Mouse (Mus musculus) E14TG2a.4 (cell line): ENCODE measurements around the gene Prss36.

Experiments
- H3K27me3 ChIP-seq: 2 replicates; pipeline ENCODE4 v1.6.1; 2014; ENCODE audit warnings: low read length, control low read depth; ENCODE audit not compliant: insufficient read depth
- H3K36me3 ChIP-seq: 2 replicates; pipeline ENCODE4 v1.6.1; 2014; ENCODE audit warnings: low read length, control low read depth; ENCODE audit not compliant: insufficient read depth
- H3K4me1 ChIP-seq: replicated peaks from 2 replicates; pipeline ENCODE4 v1.6.1; 2014; ENCODE audit warnings: low read depth, low read length, control low read depth
- H3K4me3 ChIP-seq: replicated peaks from 2 replicates; pipeline ENCODE4 v1.5.1; 2014; ENCODE audit warnings: mild to moderate bottlenecking, low read length
- H3K9me3 ChIP-seq: 2 replicates; pipeline ENCODE4 v1.6.1; 2014; ENCODE audit warnings: low read length, control low read depth
- CTCF ChIP-seq: conservative IDR thresholded peaks from 2 replicates; pipeline ENCODE4 v1.5.1; 2014; ENCODE audit warnings: low read length
- NANOG ChIP-seq: IDR thresholded peaks from 2 replicates; pipeline ENCODE4 v1.6.1; 2014; ENCODE audit warnings: borderline replicate concordance, low read length, mixed read lengths
- POU5F1 ChIP-seq: IDR thresholded peaks from 2 replicates; pipeline ENCODE4 v1.6.1; 2014; ENCODE audit warnings: low read length, borderline replicate concordance

Gene Prss36

DNA sequence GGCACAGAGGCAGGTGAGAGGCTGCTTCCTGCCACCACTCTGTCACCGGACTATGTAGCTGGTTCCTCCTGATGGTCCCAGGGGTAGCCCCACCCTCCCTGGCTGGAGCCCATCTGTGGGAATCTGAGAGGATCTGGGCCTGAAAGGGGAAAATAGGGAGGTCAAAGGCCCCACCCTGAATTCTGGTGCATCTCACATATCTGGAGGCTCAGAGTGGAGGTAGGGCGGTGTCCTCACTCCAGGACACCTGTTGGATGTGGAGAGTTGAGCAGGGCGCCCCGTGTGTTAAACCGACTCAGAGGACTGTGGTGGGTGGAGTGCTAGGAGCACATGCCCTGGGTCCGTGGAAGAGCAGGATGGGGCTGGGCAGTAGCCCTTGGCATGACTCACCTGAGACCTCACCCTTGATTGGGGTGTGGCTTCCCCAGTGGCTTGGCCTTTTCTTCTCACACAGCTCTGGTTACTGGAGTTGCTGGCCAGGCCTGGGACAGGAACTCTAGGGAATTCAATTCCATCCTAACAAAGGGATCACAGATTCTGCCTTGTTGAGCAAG is at the start of gene Prss36:
Gene Prss36, minus strand, starts transcription at position 256 of the 554 bp plus-strand sequence.
- no peaks in the 10 kb centered on the region for H3K36me3 ChIP-seq
- TF ChIP-seq POU5F1 (no peak), NANOG (no peak), CTCF (no peak)
- no peaks in the 10 kb centered on the region for H3K9me3 ChIP-seq
- H3K27me3 ChIP-seq = peaks cover 43% of the 10 kb centered on the region
- no peak within 1 kb of the TSS for H3K4me3 ChIP-seq
- peaks cover 31% of the 10 kb centered on the region for H3K4me1 ChIP-seq

DNA sequence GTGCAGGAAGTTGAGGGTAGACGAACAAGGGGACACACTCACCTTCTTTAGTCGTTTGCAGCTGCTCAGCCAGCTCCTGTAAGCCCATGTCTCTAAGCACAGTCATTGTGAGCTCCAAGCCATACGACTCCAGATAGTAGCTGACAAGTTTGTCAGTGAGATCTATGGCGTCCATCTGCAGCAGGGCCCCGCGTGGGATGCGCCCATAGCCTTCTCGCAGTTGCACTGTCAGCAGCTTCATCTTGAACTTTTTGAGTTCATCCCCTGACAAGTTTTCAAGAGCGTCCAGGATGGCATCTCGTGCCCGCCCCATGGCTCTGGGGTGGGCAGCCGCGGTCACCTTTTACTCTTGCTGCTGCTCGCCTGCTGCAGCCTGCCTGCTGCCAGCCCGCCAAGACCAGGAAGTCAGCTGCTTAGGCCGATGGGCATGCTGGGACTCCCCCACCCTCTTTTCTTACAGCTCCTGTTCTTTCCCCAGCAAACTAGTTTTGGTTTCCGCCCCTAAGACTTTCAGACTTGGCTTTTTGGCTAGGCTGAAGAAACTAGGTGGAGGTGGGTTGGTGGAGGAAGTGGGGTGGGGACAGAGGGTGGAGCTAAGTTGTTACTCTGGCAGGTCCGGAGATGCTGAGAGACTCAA is 46.9 kb upstream of the Prss36 start, which contains the start of gene Pycard:
Gene Pycard, minus strand, starts transcription at position 527 of the 637 bp plus-strand sequence.
- Histone ChIP-seq H3K4me1 (peaks cover 60% of the 10 kb centered on the region), H3K9me3 (no peaks in the 10 kb centered on the region), H3K36me3 (peaks cover 48% of the 10 kb centered on the region), H3K4me3 (peak within 1 kb of the TSS; percentile 78), H3K27me3 (no peaks in the 10 kb centered on the region)
- TF ChIP-seq NANOG (no peak), CTCF (no peak), POU5F1 (no peak)

DNA sequence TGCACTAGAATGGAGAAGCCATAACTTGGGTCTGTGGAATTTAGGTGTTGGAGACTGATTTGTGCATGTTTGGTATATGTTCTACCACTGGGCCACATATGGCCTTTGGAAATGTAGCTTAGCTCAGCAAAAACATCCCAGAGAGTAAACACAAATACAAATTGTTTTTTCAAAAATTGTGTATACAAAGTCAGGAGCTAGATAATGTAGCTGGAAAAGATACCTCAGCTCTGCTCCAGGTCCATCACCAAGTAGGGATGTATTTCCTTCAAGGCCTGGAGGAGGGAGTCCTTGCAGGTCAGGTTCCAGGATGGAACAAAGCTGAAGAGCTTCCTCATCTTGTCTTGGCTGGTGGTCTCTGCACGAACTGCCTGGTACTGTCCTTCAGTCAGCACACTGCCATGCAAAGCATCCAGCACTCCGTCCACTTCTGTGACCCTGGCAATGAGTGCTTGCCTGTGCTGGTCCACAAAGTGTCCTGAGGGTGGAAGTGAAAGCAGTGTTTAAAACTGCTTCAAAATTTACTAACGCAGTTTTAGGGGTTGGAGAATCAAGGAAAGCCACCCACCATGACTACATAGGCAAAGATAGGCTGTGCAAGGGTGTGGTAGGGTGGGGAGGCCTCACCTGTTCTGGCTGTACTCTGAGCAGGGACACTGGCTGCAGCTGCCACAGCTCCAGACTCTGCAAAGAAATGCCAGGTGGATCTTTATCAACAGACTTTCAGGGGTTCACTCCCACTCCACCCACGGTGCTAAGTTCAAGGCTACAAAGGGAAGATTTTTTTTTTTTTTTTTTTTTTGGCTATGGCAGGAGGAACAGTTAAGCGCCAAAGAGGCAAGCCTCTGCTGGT is 46.2 kb upstream of the Prss36 start:
- H3K36me3 ChIP-seq = peaks cover 56% of the 10 kb centered on the region
- H3K27me3 ChIP-seq = no peaks in the 10 kb centered on the region
- H3K9me3 ChIP-seq = no peaks in the 10 kb centered on the region
- peak overlapping the region; percentile 78 for H3K4me3 ChIP-seq
- TF ChIP-seq NANOG (no peak), CTCF (no peak), POU5F1 (no peak)
- H3K4me1 ChIP-seq = peaks cover 62% of the 10 kb centered on the region

DNA sequence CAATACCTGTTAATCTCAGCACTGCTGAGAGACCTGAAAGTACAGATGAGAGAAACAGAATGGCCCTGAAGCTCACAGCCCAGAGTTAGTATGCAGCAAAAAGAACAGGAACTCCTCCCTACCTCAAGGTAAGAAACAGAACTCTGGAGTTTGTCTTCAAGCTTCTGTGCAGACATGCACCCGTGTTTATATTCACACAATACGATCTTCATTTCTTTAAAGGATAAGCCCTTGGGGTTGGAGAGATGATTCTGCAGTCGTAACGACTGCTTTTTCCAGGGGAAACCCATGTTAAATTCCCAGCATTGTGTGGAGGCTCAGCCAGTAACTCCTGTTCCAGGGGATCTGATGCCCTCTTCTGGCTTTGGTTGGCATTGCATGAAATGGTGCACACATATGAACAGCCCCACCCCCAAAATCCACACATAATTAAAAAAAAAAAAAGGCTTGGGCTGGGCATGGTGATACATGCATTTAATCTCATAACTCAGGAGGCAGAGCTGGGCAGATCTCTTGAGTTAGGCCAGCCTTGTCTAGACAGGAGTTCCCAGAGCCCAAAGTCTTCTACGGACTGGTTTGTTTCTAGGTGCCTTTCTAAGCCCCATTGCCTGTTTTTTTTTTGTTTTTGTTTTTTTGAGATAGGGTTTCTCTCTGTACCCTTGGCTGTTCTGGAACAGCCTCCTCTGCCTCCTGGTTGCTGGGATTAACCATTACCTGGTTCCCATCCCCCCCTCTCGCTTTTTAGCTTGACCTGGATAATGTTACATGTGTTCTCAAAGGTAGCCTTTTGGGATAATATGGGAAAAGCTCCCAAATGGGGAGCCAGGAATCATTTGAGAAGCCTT is 45.3 kb upstream of the Prss36 start:
- H3K27me3 ChIP-seq = no peaks in the 10 kb centered on the region

DNA sequence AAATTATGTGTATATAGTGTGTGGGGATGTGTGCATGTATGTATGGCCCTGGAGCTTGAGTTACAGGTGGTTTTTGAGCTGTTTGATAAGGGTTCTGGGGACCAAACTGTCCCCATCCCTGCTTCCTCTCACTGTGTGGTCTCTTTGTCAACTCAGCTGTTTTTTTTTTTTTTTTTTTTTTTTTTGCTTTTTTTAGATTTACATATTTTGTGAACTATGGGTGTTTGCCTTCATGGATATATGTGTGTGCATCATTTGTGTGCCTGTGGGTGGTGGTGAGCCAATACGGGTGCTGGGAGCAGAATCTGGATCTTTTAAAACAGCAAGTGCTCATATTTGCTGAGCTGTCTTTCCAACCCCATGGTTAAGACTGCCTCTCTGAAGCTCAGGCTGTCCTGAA is 42.4 kb upstream of the Prss36 start:
- Histone ChIP-seq H3K9me3 (no peaks in the 10 kb centered on the region), H3K4me1 (peaks cover 55% of the 10 kb centered on the region), H3K27me3 (no peaks in the 10 kb centered on the region), H3K4me3 (no peak overlapping the region), H3K36me3 (peaks cover 90% of the 10 kb centered on the region)
- no peak for TF ChIP-seq POU5F1
- no peak for TF ChIP-seq CTCF
- TF ChIP-seq NANOG = no peak

More for the DNA sequence above, 45.3 kb upstream of the Prss36 start:
- Histone ChIP-seq H3K4me3 (peak overlapping the region; percentile 78), H3K9me3 (no peaks in the 10 kb centered on the region), H3K4me1 (peaks cover 66% of the 10 kb centered on the region), H3K36me3 (peaks cover 61% of the 10 kb centered on the region)
- peak; percentile 80 for TF ChIP-seq CTCF
- no peak for TF ChIP-seq POU5F1

DNA sequence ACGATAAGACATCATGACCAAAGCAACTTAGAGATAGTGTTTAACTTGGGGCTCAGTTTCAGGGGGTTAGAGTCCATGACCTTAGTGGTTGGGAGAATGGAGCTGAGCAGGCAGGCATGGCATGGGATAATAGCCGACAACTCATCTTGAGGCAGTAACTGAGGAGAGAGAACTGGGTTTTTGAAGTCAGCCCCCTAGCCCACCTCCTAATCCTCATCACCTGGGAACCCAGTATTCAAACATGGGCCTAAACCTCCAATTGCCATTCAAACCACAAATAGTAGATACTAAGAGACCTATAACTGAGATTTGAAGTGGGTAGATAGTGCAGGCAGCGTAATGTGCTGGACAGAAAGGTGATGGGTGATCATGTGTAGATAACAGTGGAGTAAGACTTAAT is 34.1 kb upstream of the Prss36 start:
- H3K27me3 ChIP-seq = no peaks in the 10 kb centered on the region
- peaks cover 12% of the 10 kb centered on the region for H3K4me1 ChIP-seq
- no peaks in the 10 kb centered on the region for H3K9me3 ChIP-seq
- peaks cover 100% of the 10 kb centered on the region for H3K36me3 ChIP-seq
- no peak overlapping the region for H3K4me3 ChIP-seq
- TF ChIP-seq CTCF (no peak), POU5F1 (no peak), NANOG (no peak)

DNA sequence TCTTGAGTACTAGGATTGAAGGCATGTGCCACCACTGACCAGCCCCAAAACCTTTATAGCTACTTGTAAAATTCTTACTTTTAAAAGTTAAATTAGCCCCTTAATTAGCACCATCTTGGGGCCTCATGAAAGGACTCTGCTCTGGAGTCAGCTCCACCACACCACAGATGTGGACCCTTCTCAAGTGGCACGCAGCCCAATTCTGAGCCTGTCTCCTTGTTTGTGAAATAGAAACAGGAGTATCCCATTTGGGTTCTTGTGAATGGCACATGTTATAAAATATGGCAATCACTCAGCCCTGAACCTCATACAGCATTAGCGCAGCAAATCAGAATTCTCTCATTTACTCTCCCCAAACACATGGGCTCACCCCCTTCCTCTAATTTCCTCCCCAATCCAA is 32.3 kb upstream of the Prss36 start:
- TF ChIP-seq NANOG = no peak
- no peak for TF ChIP-seq CTCF
- no peak for TF ChIP-seq POU5F1
- Histone ChIP-seq H3K27me3 (no peaks in the 10 kb centered on the region), H3K36me3 (peaks cover 100% of the 10 kb centered on the region), H3K9me3 (no peaks in the 10 kb centered on the region), H3K4me3 (no peak overlapping the region), H3K4me1 (peaks cover 29% of the 10 kb centered on the region)

DNA sequence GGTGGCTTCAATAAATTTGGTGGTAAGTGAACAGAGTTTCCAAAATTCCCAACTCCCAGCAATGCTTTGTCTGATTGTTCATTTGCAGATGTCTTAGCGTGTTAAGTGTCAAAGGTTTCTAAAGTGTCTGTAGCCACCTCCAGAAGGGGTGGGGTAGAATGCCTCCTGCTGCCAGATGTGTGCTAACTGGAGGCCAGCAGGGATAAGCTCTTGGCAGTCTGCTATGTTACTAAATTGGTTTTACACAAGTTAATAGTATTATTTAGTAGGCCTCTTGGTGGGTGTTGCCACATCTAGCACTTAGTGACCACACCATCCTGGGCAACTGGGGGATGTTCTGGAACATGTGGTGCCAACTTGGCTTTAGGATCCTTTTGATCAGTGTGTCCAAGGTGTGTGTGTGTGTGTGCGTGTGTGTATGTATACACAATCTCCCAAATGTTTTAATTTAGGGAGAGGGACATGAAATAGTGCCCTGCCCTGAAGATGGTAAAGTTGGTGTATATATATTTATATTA is 27.9 kb upstream of the Prss36 start:
- Histone ChIP-seq H3K9me3 (no peaks in the 10 kb centered on the region), H3K27me3 (no peaks in the 10 kb centered on the region), H3K4me1 (peaks cover 67% of the 10 kb centered on the region), H3K4me3 (no peak overlapping the region), H3K36me3 (peaks cover 100% of the 10 kb centered on the region)
- TF ChIP-seq NANOG (no peak), POU5F1 (no peak), CTCF (no peak)
